Mouse (Mus musculus): Measurements from ENCODE around the gene Gm49368. TPM values are rescaled to one million over a fixed set of nuclear protein-coding genes. Genes with fewer than 3 reads are reported as not detected.

The Gm49368 gene
- polyA plus RNA-seq, 1 experiment from 2014 or later, result not detected

- H3K4me1 ChIP-seq (replicated peaks), result no peaks in the 10 kb centered on the region
- no peaks in the 10 kb centered on the region for H3K36me3 ChIP-seq
- no peak overlapping the region for H3K9ac ChIP-seq
- H3K4me2 ChIP-seq (replicated peaks), result no peak overlapping the region
- no peak for ATAC-seq
- H3K27ac ChIP-seq, result no peak overlapping the region
- WGBS, result 96% methylated on average over 11 of the region's 11 CpGs
- H3K27me3 ChIP-seq (replicated peaks), result no peaks in the 10 kb centered on the region
- no peak overlapping the region for H3K4me3 ChIP-seq (replicated peaks)
- H3K9me3 ChIP-seq, result no peaks in the 10 kb centered on the region
Measured at GRCm38 (mm10) chr7:128114371-128115105, 52.1 kb downstream of the Gm49368 start.

- 66% methylated on average over 5 of the region's 5 CpGs for WGBS
- Histone ChIP-seq H3K4me3 (replicated peaks) (no peak overlapping the region), H3K9ac (no peak overlapping the region), H3K36me3 (no peaks in the 10 kb centered on the region), H3K4me1 (replicated peaks) (no peaks in the 10 kb centered on the region), H3K4me2 (replicated peaks) (no peak overlapping the region), H3K27me3 (replicated peaks) (no peaks in the 10 kb centered on the region), H3K9me3 (no peaks in the 10 kb centered on the region), H3K27ac (no peak overlapping the region)
- no peak for ATAC-seq
Measured at GRCm38 (mm10) chr7:128115211-128115958, 52.9 kb downstream of the Gm49368 start.

GRCm38 (mm10) chr7:128116396-128116795, 53.9 kb downstream of the Gm49368 start:
- Histone ChIP-seq H3K9ac (no peak overlapping the region), H3K4me2 (replicated peaks) (no peak overlapping the region), H3K27ac (no peak overlapping the region), H3K27me3 (replicated peaks) (no peaks in the 10 kb centered on the region), H3K9me3 (no peaks in the 10 kb centered on the region), H3K4me3 (replicated peaks) (no peak overlapping the region), H3K36me3 (no peaks in the 10 kb centered on the region), H3K4me1 (replicated peaks) (no peaks in the 10 kb centered on the region)
- ATAC-seq, result no peak
- WGBS, result 91% methylated on average over 5 of the region's 5 CpGs

- WGBS, result 85% methylated on average over 6 of the region's 6 CpGs
- Histone ChIP-seq H3K27ac (no peak overlapping the region), H3K4me2 (replicated peaks) (no peak overlapping the region), H3K36me3 (no peaks in the 10 kb centered on the region), H3K9ac (no peak overlapping the region), H3K9me3 (no peaks in the 10 kb centered on the region), H3K27me3 (replicated peaks) (no peaks in the 10 kb centered on the region), H3K4me3 (replicated peaks) (no peak overlapping the region), H3K4me1 (replicated peaks) (no peaks in the 10 kb centered on the region)
- no peak for ATAC-seq
Measured at GRCm38 (mm10) chr7:128119726-128120490, 57.4 kb downstream of the Gm49368 start.

GRCm38 (mm10) chr7:128128741-128129720, 66.5 kb downstream of the Gm49368 start, which contains the start of gene Itgax:
Gene Itgax (plus strand): TSS chr7:128129547.
- Histone ChIP-seq H3K4me3 (replicated peaks) (no peak within 1 kb of the TSS), H3K27me3 (replicated peaks) (no peaks in the 10 kb centered on the region), H3K4me1 (replicated peaks) (no peaks in the 10 kb centered on the region), H3K9ac (no peak within 1 kb of the TSS), H3K27ac (no peak within 1 kb of the TSS), H3K4me2 (replicated peaks) (no peak within 1 kb of the TSS), H3K36me3 (no peaks in the 10 kb centered on the region), H3K9me3 (no peaks in the 10 kb centered on the region)
- WGBS, result 77% methylated on average over 8 of the region's 8 CpGs
- no peak for ATAC-seq

GRCm38 (mm10) chr7:128132148-128132547, 69.7 kb downstream of the Gm49368 start:
- no peak for ATAC-seq
- WGBS, result 80% methylated on average over 5 of the region's 5 CpGs
- no peaks in the 10 kb centered on the region for H3K4me1 ChIP-seq (replicated peaks)
- no peak overlapping the region for H3K4me3 ChIP-seq (replicated peaks)
- H3K9ac ChIP-seq, result no peak overlapping the region
- no peaks in the 10 kb centered on the region for H3K9me3 ChIP-seq
- H3K4me2 ChIP-seq (replicated peaks), result no peak overlapping the region
- no peaks in the 10 kb centered on the region for H3K36me3 ChIP-seq
- H3K27ac ChIP-seq, result no peak overlapping the region
- H3K27me3 ChIP-seq (replicated peaks), result no peaks in the 10 kb centered on the region

- Histone ChIP-seq H3K27me3 (replicated peaks) (no peaks in the 10 kb centered on the region), H3K4me3 (replicated peaks) (no peak overlapping the region), H3K27ac (no peak overlapping the region), H3K4me1 (replicated peaks) (no peaks in the 10 kb centered on the region), H3K9me3 (no peaks in the 10 kb centered on the region), H3K4me2 (replicated peaks) (no peak overlapping the region), H3K36me3 (no peaks in the 10 kb centered on the region), H3K9ac (no peak overlapping the region)
- 85% methylated on average over 2 of the region's 2 CpGs for WGBS
- ATAC-seq, result no peak
Measured at GRCm38 (mm10) chr7:128133596-128133995, 71.1 kb downstream of the Gm49368 start.

- 38% methylated on average over 4 of the region's 4 CpGs for WGBS
- Histone ChIP-seq H3K9ac (no peak overlapping the region), H3K4me2 (replicated peaks) (no peak overlapping the region), H3K4me3 (replicated peaks) (no peak overlapping the region), H3K9me3 (no peaks in the 10 kb centered on the region), H3K27ac (no peak overlapping the region), H3K27me3 (replicated peaks) (no peaks in the 10 kb centered on the region), H3K36me3 (no peaks in the 10 kb centered on the region), H3K4me1 (replicated peaks) (no peaks in the 10 kb centered on the region)
- ATAC-seq, result no peak
Measured at GRCm38 (mm10) chr7:128136927-128137326, 74.4 kb downstream of the Gm49368 start.

- no peak for ATAC-seq
- H3K4me2 ChIP-seq (replicated peaks), result no peak overlapping the region
- no peak overlapping the region for H3K9ac ChIP-seq
- 97% methylated on average over 6 of the region's 6 CpGs for WGBS
- no peak overlapping the region for H3K4me3 ChIP-seq (replicated peaks)
- H3K9me3 ChIP-seq, result no peaks in the 10 kb centered on the region
- H3K36me3 ChIP-seq, result no peaks in the 10 kb centered on the region
- no peak overlapping the region for H3K27ac ChIP-seq
- no peaks in the 10 kb centered on the region for H3K27me3 ChIP-seq (replicated peaks)
- no peaks in the 10 kb centered on the region for H3K4me1 ChIP-seq (replicated peaks)
Measured at GRCm38 (mm10) chr7:128139611-128140010, 77.1 kb downstream of the Gm49368 start.

- no peaks in the 10 kb centered on the region for H3K9me3 ChIP-seq
- 56% methylated on average over 8 of the region's 8 CpGs for WGBS
- H3K9ac ChIP-seq, result no peak overlapping the region
- H3K4me3 ChIP-seq (replicated peaks), result no peak overlapping the region
- no peak overlapping the region for H3K27ac ChIP-seq
- ATAC-seq, result peak; percentile 78
- no peaks in the 10 kb centered on the region for H3K4me1 ChIP-seq (replicated peaks)
- H3K36me3 ChIP-seq, result no peaks in the 10 kb centered on the region
- no peaks in the 10 kb centered on the region for H3K27me3 ChIP-seq (replicated peaks)
- no peak overlapping the region for H3K4me2 ChIP-seq (replicated peaks)
Measured at GRCm38 (mm10) chr7:128150970-128151369, 88.5 kb downstream of the Gm49368 start.

- Histone ChIP-seq H3K4me3 (replicated peaks) (no peak within 1 kb of the TSS), H3K27ac (no peak within 1 kb of the TSS), H3K9me3 (no peaks in the 10 kb centered on the region), H3K36me3 (no peaks in the 10 kb centered on the region), H3K4me1 (replicated peaks) (no peaks in the 10 kb centered on the region), H3K4me2 (replicated peaks) (no peak within 1 kb of the TSS), H3K27me3 (replicated peaks) (no peaks in the 10 kb centered on the region), H3K9ac (no peak within 1 kb of the TSS)
- ATAC-seq, result no peak
- 94% methylated on average over 21 of the region's 21 CpGs for WGBS
Measured at GRCm38 (mm10) chr7:128154076-128154475, 91.6 kb downstream of the Gm49368 start, which contains the start of gene Itgad. Gene Itgad (plus strand): TSS chr7:128154376.
